Mouse (Mus musculus) regulatory T cell (primary cell): ENCODE data around the gene Gm20388.

Source experiments
- in situ Hi-C: fragments of 300-600 bp; cut with MboI, MseI; formaldehyde crosslinking; loops from one replicate; pipeline ENCODE4 v1.15.1; 2025; ENCODE audit warnings: high pct_unique_total_duplicates

Gene Gm20388

DNA sequence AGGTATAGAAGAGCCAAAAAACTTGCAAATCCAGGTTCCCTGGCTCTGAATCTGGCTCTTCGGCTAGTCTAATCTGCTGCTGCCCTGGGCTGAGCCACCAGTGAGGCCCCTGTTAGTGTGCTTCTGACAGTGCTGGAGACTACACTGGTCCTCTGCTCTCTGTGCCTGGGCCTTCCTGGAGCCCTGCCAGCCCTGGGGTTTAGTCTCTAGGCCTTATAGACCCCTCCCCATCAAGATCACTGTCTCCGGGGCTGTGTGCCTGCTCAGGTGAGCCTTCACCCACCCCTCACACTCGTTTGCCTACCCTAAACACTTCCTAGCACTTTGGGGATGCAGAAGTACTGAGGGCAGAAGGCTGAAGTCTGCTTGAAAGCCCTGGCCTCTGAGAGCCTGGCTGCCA is 208.8 kb downstream of the Gm20388 start:
- in situ Hi-C loops = no loop called here

DNA sequence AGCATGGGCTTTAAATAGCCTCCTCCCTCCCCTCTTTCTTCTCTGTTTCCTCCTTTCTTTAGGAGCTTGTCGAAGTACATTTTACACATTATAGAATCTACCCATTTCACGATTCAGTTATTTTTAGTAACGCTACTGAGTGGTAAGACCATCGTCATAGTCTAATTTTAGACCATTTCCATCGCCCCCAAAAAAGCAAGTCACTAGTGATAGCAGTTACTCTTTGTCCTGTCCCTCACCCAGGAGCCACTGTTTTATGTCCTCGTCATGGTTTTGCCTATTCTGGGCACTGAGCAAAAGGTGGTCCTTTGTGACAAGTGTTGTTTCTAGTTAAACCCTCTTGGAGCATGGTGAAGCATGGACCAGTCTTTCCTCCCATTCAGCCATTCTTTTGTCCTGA is 209.3 kb downstream of the Gm20388 start:
- in situ Hi-C loops = no loop called here

DNA sequence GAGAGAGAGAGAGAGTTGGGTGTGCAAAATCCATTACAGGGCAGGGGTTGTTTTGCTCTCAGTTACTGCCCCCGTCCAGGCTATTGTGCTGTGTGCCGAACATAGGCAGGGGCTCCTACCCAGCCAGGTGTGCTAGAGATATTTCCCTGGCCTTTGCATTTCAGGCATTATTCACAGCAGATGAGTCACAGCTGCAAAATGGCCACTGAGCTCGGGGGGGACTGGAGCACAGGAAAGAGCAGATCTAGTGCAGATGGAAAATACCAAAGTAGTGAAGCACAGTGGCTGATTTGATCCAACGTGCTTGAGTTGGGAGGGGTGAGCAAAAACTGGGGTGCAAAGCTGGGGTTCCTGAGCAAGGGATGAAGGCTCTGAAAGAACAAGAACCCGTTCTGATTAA is 210.3 kb downstream of the Gm20388 start:
- in situ Hi-C loops = no loop called here

DNA sequence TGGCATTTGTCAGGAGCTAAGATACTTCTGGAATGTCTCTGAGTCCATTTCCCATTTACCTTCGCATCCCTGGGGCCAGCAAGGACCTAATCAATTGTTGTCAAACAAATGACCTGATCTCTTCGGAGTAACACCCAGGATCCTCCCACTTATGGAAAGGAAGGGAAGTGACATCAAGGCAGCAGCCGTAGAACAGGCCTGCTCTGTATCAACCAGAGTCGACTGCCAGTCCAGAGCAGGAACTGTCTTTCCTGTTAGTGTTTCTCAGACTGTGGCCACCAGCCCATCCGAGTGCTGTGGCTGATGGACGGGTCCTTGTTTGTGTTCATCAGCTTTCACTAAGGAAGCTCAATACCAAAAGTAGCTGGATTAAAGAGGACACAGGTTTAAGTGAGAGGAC is 213.6 kb downstream of the Gm20388 start:
- in situ Hi-C loops = no loop called here

DNA sequence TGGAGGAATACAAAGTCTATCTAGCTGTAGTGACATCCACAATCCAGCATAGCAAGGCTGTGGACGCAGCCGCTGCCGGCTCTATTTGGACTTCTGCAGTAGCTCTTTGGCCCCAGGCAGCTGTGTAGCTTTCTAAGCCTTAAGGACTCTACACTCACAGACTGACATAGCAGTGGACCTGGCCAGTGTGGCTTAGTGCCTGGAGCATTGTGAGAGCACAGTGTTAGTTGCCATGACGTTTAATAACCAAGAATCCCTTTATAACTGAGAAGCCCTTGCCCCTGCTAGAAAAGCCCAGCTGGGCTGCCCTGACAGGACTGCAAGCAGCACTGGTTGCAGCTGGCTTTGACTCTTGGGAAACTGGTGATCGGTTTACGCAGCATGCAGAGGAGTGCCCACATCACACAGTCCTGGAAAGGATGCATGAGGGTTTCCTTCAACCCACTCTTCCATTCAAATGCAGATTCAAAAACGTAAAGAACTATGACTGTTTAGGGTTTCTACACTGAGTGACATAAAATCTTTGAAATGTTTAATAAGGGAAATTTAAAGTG is 214.3 kb downstream of the Gm20388 start:
- in situ Hi-C loops = no loop called here

DNA sequence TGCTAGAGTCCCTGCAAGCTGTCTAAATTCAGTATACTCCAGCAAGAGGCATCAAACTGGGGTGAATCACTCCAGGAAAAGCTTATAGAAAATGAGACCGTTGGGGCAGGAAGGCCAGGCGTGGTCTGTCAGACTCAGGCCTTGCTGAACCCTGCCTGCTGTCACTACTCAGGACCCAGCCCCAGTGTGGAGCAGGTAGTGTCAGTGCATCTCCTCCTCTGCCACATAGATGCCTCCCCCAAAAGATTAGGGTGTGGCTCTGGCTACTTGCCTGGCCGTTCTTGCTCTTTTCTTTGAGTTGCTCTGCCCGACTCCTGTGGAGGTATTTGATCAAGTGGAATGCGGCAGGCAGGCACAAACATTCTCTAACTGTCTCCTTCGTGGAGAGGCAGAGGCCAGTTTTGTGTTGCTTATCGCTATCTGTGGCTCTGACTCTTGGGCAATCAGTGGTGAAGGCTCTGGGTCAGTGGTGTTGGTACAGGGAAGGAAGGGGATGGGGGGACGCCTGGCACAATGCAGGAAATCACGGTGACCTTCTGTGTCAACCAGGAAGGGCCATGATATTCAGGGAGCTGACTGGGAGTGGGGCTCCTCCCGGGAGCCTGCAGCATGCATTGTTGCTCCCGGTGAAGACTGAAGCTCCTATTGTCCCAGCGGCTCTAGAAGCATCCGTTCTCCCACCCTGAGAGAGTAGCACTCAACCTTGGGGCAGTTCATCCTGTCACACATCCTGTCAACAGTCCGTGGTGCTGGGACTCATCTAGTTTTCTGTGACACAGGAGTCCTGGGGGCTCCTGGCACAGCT is 215.9 kb downstream of the Gm20388 start:
- in situ Hi-C loops = no loop called here

DNA sequence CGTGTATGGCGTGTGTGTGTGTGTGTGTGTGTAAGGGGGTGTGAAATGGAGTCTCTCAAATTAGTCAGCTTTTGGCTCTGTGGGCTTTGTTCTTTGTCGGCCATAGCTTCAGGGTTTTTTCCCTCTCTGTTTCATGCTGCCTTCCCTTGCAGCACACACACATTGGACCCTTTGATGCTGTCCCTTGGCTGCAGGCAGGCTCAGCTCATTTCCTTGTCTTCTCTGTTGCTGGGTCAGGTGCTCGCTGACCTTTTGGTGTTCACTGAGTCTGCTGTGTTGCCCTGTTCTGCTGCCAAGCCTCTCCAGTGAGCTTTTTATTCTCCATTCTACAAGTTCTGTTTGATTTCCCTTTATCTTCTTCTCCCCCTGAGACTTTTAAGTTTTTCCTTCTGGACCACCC is 218.9 kb downstream of the Gm20388 start:
- in situ Hi-C loops = no loop called here

DNA sequence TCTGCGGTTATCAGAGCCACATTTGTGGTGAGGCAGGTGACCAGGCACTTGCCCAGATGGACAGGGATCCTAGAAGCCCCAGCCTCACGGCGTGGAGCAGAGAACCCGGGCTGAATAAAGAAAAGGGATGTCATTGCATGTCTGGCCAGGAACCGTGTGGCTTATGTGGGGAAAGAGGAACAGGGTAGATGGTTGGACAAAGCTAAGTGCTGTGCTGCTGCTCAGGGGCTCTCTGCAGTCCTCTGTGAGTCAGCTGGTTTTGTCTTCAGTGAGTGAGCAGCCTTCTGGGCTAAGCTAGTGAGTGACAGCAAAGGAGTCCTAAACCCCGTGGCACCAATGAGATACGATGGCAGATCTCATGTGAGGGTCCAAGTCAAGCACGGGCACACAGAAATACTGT is 220.5 kb downstream of the Gm20388 start:
- in situ Hi-C loops = no loop called here

DNA sequence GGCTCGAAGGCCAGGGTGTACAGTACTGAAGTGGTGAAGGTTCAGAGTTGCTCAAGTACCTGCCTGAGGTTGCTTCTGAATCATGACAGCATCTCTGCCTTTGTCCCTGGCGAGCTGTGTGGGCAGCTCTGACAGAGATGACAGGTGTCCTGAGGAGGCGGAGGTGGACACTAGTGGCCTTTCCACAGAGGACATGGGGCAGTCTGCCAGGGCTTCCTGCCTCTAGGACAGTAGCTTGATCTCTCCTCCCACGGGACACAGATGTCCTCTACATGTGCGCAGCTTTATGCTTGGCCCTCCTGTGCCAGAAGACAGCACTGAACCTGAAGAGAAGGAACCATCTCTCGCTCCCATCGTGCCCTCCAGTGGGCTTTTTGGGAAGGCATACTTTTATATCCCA is 222.5 kb downstream of the Gm20388 start:
- in situ Hi-C loops = no loop called here

DNA sequence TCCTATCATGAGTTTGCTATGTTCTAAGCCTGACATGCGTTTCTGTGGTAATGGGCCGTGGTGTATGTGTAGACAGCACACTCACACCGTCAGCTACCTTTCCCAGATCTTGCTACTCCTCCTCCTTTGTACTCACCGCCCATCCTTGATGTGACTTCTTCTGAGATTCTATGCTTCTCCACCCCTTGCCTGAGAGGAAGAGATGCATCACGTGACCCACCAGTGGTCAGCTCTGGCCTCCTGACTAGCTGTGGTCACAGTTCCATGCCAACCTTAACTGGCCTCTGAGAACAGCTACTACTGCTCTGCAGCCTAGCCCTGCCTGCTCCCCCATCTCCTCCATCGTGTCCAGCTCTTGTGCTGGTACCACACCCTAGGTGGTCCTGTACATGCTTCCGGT is 225.0 kb downstream of the Gm20388 start:
- in situ Hi-C loops = no loop called here

DNA sequence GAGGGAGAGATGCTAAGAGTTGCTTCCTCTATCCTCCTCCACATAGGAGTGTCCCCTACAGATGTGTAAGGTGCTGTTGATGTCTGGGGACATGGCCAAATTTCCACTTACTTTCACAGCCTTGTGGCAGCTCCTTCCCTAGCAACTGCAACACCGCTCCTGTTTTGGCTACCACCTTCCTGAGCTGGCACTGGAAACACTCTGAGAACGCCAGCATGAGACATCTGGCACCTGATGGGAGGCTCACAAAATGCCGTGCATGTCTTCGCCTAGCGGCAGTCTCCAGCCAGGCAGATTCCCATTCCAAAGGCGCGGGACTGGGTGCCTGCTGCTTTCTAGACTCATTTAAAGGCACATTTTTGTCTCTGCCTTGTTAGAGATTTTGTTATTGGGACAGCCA is 226.0 kb downstream of the Gm20388 start:
- in situ Hi-C loops = no loop called here

DNA sequence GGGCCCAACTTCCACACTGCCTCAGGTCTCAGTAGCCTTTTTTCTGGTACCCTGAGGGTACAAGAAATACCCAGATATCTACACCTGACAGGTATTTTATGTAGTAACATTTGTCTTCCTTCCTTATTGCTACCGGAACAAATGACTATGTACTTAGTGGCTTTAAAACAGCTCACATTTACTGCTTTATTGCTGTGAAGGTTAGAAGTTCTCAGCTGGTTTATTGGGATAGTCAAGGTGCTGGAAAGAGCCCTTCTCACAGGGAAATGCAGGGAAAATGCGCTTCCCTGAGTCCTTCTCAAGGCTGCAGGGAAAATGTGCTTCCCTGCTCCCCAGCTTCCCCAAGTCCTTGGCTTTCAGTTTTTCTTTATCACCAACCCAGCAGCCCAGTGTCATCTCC is 228.3 kb downstream of the Gm20388 start:
- in situ Hi-C loops = no loop called here

DNA sequence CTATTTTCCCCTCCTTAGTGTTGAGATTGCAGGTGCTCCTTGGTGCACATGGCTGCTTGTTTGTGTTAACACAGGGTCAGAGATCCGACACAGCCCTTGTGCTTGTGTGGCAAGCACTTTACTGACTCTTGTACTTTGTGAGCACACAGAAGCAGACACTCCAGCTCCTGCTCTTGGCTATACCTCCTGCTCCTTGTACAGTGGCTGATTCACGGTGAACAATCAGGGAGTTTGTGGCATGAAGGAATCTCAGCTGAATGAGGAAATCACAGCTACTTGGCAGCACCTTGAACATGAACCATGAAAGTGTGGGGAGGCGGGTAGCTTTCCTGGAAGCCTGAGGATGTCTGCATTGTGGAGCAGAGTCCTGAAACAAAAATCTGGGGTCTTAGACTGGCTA is 230.1 kb downstream of the Gm20388 start:
- in situ Hi-C loops = no loop called here

DNA sequence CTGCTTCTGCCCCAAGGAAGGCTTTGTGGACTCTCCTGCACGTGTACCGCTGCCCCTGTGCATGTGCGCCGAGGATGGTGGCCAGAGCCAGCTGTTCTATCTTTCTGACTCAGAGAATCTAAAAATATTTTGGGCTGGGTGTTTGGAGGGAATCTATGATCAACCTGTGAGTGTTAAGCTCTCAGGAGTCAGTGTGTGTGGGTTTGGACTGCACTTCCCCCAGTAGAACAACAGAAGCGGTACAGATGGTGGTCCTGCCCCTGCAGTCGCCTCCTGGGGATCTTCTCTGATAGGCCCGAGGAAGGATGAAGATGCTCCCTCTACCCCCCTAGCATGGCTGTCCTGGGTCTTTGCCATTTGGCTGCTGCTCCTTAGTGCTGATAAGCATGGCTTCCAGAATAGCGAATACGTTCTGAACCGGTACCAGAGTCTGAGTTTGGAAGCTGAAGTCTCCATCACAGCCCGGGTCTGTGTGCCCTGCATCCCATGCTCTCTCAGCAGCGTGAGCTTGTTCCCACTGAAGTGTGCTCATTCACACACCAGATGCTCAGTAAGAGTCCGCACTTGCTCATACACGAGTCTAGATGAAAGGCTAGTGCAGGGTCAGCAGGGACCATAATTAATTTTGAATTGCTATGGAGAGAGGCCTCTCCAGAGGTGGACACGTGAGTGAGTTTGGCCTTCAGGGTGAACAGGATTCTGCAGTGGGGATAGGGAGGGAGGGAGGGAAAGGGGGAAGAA is 233.4 kb downstream of the Gm20388 start:
- in situ Hi-C loops = no loop called here

DNA sequence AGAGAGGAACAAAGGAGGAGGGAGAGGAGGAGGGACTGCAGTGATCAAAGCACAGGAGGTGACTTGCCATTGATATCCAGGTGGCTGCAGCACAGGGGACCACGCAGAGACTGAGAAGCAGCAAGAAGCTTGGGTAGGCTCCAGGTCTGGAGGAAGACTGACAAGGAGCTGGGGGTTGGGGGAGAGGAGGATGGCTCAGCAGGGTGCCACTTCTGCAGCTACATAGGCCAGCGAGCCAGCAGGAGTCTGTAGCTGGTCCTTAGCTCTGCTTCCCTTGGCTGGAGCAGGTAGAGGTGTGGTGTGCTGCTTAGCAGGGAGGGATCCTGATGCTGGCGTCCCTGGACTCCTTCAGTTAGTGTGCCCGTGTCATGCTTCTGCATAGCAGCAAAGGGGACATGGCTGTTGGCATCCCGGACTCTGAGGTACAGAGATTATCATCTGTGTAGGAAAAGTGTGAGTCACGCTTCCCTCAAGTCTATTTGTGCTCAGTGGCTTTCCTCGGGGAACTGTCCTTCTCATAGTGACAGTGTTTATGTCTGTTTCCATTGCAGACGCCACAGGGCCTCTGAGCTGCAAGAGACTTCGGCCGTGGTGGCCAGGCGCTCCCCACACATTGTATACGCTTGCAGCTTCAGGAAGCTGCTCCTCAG is 234.1 kb downstream of the Gm20388 start:
- in situ Hi-C loops = no loop called here

DNA sequence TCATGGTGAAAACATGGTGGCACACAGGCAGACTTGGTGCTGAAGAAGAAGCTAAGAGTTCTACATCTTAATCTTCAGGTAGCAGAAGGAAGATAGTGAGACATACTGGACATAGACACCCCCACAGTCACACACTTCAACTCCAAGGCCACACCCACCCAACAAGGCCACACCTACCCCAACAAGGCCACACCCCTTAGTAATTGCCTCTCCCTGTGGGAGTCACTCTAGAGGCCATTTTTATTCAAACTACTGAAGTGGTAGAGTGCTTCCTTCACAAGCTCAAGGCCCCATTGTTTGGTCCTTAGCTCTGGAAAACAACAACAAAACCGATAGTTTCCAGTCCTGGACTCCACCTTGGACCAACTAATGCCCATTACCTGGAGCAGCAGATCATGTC is 235.4 kb downstream of the Gm20388 start:
- in situ Hi-C loops = no loop called here

DNA sequence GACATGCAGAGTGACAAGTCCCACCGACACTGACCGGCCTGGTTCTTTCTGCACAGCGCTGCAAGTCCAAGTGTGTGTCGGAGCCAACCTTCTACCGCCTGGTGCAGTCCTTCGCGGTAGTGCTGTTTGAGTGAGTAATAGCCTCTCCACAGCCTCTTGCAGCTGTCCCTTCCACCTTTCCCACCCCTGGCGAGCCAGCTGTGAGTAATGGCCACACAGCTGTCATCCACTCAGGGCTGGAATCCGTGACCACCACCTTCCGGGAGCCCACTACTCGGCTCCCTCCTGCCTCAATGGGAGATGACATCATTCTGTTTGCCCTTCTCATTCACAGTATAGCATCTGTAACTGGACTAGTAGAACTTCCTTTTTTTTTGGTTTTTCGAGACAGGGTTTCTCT is 239.4 kb downstream of the Gm20388 start:
- in situ Hi-C loops = no loop called here

DNA sequence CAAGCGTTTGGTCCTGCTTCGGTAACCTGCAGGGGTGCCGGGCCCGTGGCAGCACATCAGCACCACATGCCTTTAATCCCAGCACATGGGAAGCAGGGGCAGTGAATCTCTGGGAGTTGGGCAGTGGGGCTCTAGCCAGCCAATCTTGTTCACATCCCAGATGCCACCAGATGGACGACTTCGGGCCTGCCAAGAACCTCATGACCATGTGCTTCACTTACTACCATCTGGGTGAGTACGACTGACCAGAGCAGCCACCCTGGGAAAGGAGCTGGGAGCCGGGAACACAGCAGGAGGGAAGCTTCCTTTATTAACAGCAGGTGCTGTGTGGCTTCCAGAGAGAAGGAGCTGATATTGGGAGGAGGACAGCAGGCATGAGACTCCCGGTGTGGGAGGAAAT is 240.5 kb downstream of the Gm20388 start:
- in situ Hi-C loops = no loop called here

DNA sequence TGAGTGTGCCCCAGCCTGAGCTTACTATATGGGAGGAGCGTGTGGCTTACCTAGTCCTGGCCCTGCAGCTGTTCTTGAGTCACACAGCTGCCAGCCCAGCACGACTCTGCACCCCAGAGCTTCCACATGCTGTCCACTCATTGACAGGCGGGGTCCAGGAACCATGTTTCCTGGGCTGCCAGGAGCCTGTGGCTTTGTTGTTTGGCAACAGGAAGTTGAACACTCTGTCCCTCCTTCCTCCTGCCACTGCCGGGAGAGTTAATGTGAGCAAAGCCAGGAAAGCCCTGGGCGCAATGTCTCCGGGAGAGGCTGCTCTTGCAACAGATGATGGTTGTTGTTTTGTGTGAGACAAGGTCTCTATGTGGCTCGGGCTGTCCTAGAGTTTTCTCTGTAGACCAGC is 242.0 kb downstream of the Gm20388 start:
- in situ Hi-C loops = no loop called here

DNA sequence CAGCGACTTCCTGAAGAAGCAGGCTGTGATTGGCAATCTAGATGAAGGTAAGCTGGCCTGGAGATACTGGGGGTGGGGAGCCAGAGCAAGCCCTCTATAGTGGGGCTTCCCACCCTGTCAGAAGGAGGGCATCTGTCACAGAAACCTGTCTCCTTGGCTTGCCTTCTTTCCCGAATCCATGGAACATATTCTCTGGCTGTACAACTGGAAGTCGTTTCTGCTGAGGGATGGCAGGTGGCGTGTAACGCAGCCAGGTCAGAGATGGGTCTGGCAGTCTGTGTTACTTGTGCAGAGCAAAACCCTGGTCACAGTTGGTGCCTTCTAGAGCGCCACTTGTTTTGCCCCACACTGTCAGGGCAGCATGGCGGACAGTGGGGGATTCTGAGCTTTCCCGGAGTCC is 249.7 kb downstream of the Gm20388 start:
- in situ Hi-C loops = loop anchor here (10.0 kb wide), 1 partner anchor 1124 kb away; no protein-coding TSS in a partner anchor

DNA sequence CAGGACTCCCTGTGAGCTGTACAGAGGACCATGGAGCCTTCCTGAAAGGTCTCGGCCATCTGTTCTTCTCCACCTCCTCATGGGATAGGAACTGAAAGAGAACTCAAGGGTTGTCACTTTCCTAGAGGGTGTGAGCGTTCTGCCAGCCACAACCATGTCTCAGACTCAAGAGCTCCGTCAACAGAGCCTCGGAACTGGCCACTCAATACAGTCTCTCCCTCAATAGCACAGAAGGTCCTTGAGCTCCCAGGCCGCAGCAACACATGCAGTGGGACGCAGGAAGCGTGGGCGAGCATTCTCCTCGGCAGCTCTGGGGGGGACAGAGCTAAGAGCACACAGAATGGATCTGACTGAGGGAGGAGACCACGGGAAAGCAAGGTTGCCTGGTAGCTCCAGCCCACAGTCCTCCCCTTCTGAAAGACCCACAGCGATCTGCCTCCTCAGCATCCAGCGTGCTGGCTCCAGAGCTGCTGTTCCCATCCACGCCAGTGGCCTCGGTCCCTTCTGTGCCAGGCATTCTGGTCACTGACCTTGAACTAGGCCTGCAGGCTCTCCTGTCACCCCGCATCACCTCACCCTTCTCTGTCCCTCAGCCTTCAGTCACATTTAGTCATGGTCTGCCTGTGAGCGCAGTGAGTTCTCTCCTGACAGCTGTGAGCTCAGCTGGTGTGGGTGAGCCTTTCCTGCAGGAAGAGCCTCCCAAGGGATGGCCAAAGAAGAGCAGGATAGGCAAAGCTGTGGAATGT is 251.2 kb downstream of the Gm20388 start:
- in situ Hi-C loops = loop anchor here (10.0 kb wide), 1 partner anchor 1123 kb away; no protein-coding TSS in a partner anchor

DNA sequence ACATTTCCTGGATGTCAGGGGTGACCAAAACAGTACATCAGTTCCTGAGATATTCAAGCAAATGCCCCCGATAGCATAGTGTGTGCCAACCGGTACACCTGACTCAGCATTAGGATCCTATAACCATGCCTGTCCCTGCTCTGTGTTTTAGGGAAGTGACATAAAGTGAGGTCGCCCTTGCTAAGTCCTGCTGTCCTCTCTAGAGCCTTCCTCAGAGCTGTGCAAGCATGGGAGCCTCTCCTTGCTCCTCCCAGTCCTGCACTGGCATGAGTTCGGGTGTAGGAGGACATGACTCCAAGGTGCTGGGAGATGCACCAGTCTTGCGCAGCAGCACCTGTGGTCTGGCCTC is 251.7 kb downstream of the Gm20388 start:
- in situ Hi-C loops = loop anchor here (10.0 kb wide), 1 partner anchor 1122 kb away; no protein-coding TSS in a partner anchor
